Mouse (Mus musculus): ENCODE measurements at regions not wholly inside any gene's neighbourhood (a gene's known extent, or its start where the extent isn't known, plus 50 kb on each side); places are given as distances from the start of the nearest gene placed in this dataset.

GRCm38 (mm10) chr10:24445036-24445435, 150.2 kb upstream of the Ccn2 start:
- TF ChIP-seq FOSL1 (IDR thresholded peaks at IDR 0.05; ENCODE audit: insufficient read depth, low read length, poor library complexity, severe bottlenecking) (no peak), USF1 (IDR thresholded peaks at IDR 0.05; ENCODE audit: low read depth) (no peak), CTCF (IDR thresholded peaks at IDR 0.05; ENCODE audit: control insufficient read depth, insufficient read depth, insufficient read length) (no peak), CEBPB (IDR thresholded peaks at IDR 0.05; ENCODE audit: low read depth) (no peak)
